Mouse (Mus musculus) embryonic facial prominence, embryonic 10.5 days (tissue): Measurements from ENCODE around the gene Tnks1bp1. TPM values are rescaled to one million over a fixed set of nuclear protein-coding genes. Genes with fewer than 3 reads are reported as not detected.

Experiments
- DNase-seq: peaks from one replicate; pipeline ENCODE4 v3.0.0-alpha.2; 2017; ENCODE audit warnings: low spot score
- H3K27ac ChIP-seq: fragments of 300-500 bp; sonication (generic); replicated peaks from 2 replicates; pipeline ENCODE4 v1.5.1; 2016; ENCODE audit warnings: mild to moderate bottlenecking
- H3K27me3 ChIP-seq: fragments of 300-500 bp; sonication (generic); replicated peaks from 2 replicates; pipeline ENCODE4 v1.6.1; 2016; ENCODE audit warnings: low read depth, mild to moderate bottlenecking; ENCODE audit not compliant: poor library complexity, severe bottlenecking
- H3K36me3 ChIP-seq: fragments of 300-500 bp; sonication (generic); replicated peaks from 2 replicates; pipeline ENCODE4 v1.6.1; 2016; ENCODE audit warnings: mild to moderate bottlenecking, moderate library complexity
- H3K4me1 ChIP-seq: fragments of 300-500 bp; sonication (generic); 2 replicates; pipeline ENCODE4 v1.6.1; 2016
- H3K4me3 ChIP-seq: fragments of 300-500 bp; sonication (generic); 2 replicates; pipeline ENCODE4 v1.5.1; 2016; ENCODE audit warnings: mild to moderate bottlenecking, moderate library complexity
- H3K9me3 ChIP-seq: fragments of 300-500 bp; sonication (generic); 2 replicates; pipeline ENCODE4 v1.6.1; 2016; ENCODE audit warnings: mild to moderate bottlenecking
- WGBS: fragments of 180-500 bp; shearing (Covaris S2); methylation state at CpG from one replicate; pipeline ENCODE4 v1.1.7; 2016; 5-methylcytosine and 5-hydroxymethylcytosine counted together
- polyA plus RNA-seq: library from polyadenylated mRNA; unstranded; fragments of >200 nt; fragmentation: Nextera tagmentation; extraction: Ambion mirVana; gene quantifications from 2 replicates; pipeline ENCODE4 v1.2.1, GENCODE M21; 2016

Gene Tnks1bp1
- polyA plus RNA-seq, 1 experiment from 2014 or later, result 33.1 TPM

GRCm38 (mm10) chr2:85048168-85048751 is 438 bp downstream of the Tnks1bp1 start:
- Histone ChIP-seq H3K9me3 (no peaks in the 10 kb centered on the region), H3K27ac (peak overlapping the region; percentile 93), H3K36me3 (peaks cover 60% of the 10 kb centered on the region), H3K27me3 (no peaks in the 10 kb centered on the region), H3K4me3 (peak overlapping the region; percentile 82), H3K4me1 (peaks cover 53% of the 10 kb centered on the region)
- WGBS, result under 1% methylated on average over 38 of the region's 44 CpGs
- peak; percentile 77 for DNase-seq

DNA sequence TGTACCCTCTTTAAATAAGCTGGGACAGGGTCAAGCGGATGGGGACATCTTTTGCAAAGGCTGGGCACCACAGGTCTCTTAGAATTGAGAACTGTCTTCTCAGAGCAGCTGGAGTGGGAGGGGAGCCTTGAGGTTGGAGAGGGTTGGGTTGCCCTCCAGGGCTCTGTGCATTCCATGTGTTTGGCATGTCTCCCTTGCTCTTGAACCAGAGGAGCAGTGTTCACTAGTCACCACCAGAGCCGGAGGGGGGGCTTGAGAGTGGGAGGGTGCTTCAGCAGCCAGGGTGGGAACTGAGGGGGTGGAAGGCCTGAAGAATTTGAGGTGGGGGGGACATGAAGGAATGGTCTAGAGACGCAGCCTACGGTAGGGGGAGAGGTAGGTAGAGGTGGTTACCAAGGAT is 1.5 kb downstream of the Tnks1bp1 start:
- H3K27me3 ChIP-seq, result no peaks in the 10 kb centered on the region
- peaks cover 55% of the 10 kb centered on the region for H3K4me1 ChIP-seq
- WGBS, result 63% methylated on average over 4 of the region's 4 CpGs
- peak overlapping the region; percentile 82 for H3K4me3 ChIP-seq
- H3K27ac ChIP-seq, result peak overlapping the region; percentile 75
- H3K36me3 ChIP-seq, result peaks cover 60% of the 10 kb centered on the region
- DNase-seq, result no peak
- H3K9me3 ChIP-seq, result no peaks in the 10 kb centered on the region

DNA sequence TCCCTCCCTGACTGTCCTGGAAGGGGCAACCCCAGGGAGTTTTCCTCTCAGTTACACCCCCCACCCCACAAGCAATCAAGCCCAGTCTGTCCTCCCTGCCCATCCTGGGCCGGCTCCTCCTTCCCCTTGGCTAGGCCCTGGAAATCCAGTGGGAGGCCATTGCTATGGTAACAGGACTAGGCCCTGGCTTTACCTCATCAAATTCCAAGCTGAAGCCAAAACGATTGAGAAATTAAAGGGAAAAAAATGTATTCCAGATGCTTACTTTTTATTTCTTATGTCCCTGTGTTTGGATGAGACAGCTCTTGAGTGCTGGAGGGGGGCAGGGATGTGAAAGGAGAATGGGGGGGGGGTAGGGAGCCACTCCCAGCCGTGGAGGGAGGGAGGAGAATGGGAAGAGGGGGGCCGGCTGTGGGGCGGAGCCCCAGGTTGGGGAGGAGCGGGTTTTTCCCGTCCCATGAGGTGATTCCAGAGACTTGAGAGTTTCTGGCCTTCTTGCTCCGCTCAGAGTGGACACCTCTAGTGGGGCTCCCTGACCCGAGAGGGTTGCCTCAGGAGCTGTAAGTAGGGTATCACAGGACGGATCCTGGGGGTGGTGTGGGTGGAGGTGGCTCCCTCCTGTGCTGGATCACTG is 2.3 kb downstream of the Tnks1bp1 start:
- Histone ChIP-seq H3K9me3 (no peaks in the 10 kb centered on the region), H3K4me1 (peaks cover 55% of the 10 kb centered on the region), H3K36me3 (peaks cover 60% of the 10 kb centered on the region), H3K27ac (peak overlapping the region; percentile 75), H3K27me3 (no peaks in the 10 kb centered on the region), H3K4me3 (peak overlapping the region; percentile 82)
- 3% methylated on average over 10 of the region's 10 CpGs for WGBS
- DNase-seq, result peak; percentile 76

- Histone ChIP-seq H3K27me3 (no peaks in the 10 kb centered on the region), H3K9me3 (no peaks in the 10 kb centered on the region), H3K4me1 (peaks cover 56% of the 10 kb centered on the region), H3K36me3 (peaks cover 60% of the 10 kb centered on the region), H3K4me3 (peak overlapping the region; percentile 82), H3K27ac (peak overlapping the region; percentile 75)
- WGBS, result 48% methylated on average over 9 of the region's 9 CpGs
- no peak for DNase-seq
These were observed 2.9 kb downstream of the Tnks1bp1 start for GRCm38 (mm10) chr2:85050746-85051145.

DNA sequence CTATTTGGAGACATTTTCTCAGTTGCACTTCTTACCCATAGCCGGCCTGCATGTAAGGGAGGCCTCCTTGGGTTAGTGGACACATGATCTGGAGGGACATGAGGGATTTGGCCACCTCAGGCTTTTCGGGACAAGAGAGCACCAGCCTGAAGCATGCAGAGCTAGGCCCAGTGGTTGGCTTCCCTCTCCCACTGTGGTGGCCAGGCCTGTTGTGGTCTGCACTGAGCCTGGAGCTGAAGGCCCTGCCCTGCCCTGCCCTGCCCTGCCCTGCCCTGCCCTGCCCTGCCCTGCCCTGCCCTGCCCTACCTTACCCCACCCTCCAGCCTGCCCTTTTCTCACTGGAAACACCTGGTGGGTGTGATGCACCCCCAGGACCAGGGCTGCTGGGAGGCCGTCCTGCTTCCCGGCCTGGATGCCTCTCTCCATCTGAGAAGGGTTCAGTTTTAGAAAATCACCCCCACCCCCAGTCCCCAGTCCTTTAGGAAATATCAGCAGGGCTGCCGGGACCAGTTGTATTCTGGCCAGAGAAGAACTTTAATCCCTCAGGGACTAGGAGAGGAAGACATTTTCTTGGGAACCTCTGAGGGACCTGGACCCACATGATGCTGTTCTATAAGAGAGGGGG is 5.5 kb downstream of the Tnks1bp1 start:
- Histone ChIP-seq H3K27me3 (no peaks in the 10 kb centered on the region), H3K4me1 (peaks cover 50% of the 10 kb centered on the region), H3K4me3 (no peak overlapping the region), H3K27ac (no peak overlapping the region), H3K36me3 (peaks cover 70% of the 10 kb centered on the region), H3K9me3 (no peaks in the 10 kb centered on the region)
- DNase-seq, result no peak
- 91% methylated on average over 5 of the region's 5 CpGs for WGBS

DNA sequence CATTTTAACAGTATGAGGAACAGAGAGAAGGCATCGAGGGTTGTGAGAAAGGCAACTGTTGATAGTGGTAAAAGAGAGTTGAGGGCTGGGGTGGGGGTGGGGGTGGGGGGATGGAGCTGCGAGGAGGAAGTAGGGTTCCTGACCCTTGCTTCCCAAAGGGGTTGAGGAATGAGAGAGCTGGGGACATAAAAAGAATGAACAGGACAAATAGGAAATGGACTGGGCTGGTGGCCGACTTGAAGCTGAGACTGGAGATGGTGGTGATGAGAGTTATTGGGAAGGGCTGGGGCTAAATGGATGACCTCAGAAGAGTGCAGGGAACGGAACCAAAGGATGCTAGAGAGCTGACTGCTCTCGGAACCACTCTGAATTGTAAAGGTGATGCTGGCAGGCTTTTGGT is 8.9 kb downstream of the Tnks1bp1 start:
- H3K36me3 ChIP-seq, result peaks cover 96% of the 10 kb centered on the region
- 59% methylated on average over 5 of the region's 5 CpGs for WGBS
- DNase-seq, result no peak
- H3K27ac ChIP-seq, result no peak overlapping the region
- H3K9me3 ChIP-seq, result no peaks in the 10 kb centered on the region
- no peak overlapping the region for H3K4me3 ChIP-seq
- no peaks in the 10 kb centered on the region for H3K27me3 ChIP-seq
- H3K4me1 ChIP-seq, result peaks cover 38% of the 10 kb centered on the region

DNA sequence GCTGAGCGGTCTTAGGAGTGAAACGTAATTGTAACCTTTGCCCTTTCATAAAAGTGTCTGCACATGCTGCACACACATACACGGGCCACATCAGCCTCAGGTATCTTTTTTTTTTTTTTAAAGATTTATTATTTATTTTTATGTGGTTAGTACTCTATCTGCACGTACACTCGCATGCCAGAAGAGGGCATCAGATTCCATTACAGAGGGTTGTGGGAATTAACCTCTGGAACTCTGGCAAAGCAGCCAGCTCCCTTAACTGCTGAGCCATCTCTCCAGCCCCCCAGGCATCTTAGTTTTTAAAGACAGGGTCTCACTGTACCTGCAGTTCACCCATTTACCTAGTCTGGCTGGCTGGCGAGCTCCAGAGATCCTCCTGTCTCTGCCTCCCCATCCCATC is 11.9 kb downstream of the Tnks1bp1 start:
- H3K27me3 ChIP-seq, result no peaks in the 10 kb centered on the region
- H3K4me1 ChIP-seq, result peaks cover 28% of the 10 kb centered on the region
- no peak overlapping the region for H3K27ac ChIP-seq
- DNase-seq, result no peak
- H3K36me3 ChIP-seq, result peaks cover 96% of the 10 kb centered on the region
- no peaks in the 10 kb centered on the region for H3K9me3 ChIP-seq
- H3K4me3 ChIP-seq, result no peak overlapping the region
- whole genome bisulfite sequencing, result 91% methylated on average over 6 of the region's 6 CpGs

- Histone ChIP-seq H3K4me1 (peaks cover 28% of the 10 kb centered on the region), H3K27me3 (no peaks in the 10 kb centered on the region), H3K27ac (peak overlapping the region; percentile 72), H3K4me3 (peak overlapping the region; percentile 49), H3K9me3 (no peaks in the 10 kb centered on the region), H3K36me3 (peaks cover 96% of the 10 kb centered on the region)
- DNase-seq, result peak; percentile 58
- 13% methylated on average over 11 of the region's 11 CpGs for WGBS
These were observed 12.8 kb downstream of the Tnks1bp1 start for GRCm38 (mm10) chr2:85060591-85061060.

- H3K27me3 ChIP-seq, result no peaks in the 10 kb centered on the region
- peak overlapping the region; percentile 49 for H3K4me3 ChIP-seq
- H3K36me3 ChIP-seq, result peaks cover 96% of the 10 kb centered on the region
- peak overlapping the region; percentile 72 for H3K27ac ChIP-seq
- no peaks in the 10 kb centered on the region for H3K9me3 ChIP-seq
- no peak for DNase-seq
- 38% methylated on average over 10 of the region's 10 CpGs for WGBS
- peaks cover 24% of the 10 kb centered on the region for H3K4me1 ChIP-seq
These were observed 13.3 kb downstream of the Tnks1bp1 start for GRCm38 (mm10) chr2:85061107-85061541.

DNA sequence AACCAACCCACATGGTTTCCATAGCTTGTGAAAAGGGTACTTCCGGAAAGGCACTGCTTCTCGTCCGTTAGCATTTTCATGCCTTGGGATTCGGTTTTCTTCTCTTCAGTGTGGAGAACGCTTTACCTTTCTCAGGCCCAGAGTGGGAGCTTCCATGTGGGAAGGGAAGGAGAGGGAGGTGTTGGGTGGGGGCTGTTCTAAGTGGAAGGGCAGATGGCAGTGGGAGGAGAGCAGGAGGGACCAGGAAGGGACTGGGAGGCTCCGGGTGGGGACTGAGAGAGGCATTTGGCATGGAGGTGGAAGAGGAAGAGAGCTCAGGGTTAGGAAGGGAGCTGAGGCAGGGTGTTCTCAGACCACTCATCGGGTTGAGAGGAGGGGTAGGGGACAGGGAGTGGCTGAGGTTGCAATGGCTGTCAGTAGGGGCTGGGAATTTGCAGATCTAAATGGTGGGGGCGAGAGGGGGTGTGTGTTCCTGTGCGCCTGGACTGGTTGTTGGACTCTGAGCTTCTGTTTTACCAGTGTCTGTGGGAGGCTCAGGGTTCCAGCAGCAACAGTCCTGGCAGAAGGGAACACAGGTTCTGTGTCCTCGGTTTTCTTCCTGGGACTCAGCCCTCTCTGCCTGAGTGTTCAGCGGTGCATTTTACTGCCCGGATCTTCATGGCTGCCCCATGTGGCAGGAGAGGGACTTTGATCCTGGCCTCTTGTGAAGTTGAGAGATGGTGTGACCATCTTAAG is 17.5 kb downstream of the Tnks1bp1 start:
- Histone ChIP-seq H3K27ac (no peak overlapping the region), H3K36me3 (peaks cover 67% of the 10 kb centered on the region), H3K9me3 (no peaks in the 10 kb centered on the region), H3K4me1 (peaks cover 11% of the 10 kb centered on the region), H3K4me3 (no peak overlapping the region), H3K27me3 (no peaks in the 10 kb centered on the region)
- 87% methylated on average over 12 of the region's 12 CpGs for WGBS
- no peak for DNase-seq

GRCm38 (mm10) chr2:85066937-85067336 is 19.1 kb downstream of the Tnks1bp1 start:
- H3K4me1 ChIP-seq, result no peaks in the 10 kb centered on the region
- H3K27me3 ChIP-seq, result no peaks in the 10 kb centered on the region
- 96% methylated on average over 5 of the region's 5 CpGs for WGBS
- no peaks in the 10 kb centered on the region for H3K9me3 ChIP-seq
- H3K4me3 ChIP-seq, result no peak overlapping the region
- no peak for DNase-seq
- no peak overlapping the region for H3K27ac ChIP-seq
- H3K36me3 ChIP-seq, result peaks cover 71% of the 10 kb centered on the region

DNA sequence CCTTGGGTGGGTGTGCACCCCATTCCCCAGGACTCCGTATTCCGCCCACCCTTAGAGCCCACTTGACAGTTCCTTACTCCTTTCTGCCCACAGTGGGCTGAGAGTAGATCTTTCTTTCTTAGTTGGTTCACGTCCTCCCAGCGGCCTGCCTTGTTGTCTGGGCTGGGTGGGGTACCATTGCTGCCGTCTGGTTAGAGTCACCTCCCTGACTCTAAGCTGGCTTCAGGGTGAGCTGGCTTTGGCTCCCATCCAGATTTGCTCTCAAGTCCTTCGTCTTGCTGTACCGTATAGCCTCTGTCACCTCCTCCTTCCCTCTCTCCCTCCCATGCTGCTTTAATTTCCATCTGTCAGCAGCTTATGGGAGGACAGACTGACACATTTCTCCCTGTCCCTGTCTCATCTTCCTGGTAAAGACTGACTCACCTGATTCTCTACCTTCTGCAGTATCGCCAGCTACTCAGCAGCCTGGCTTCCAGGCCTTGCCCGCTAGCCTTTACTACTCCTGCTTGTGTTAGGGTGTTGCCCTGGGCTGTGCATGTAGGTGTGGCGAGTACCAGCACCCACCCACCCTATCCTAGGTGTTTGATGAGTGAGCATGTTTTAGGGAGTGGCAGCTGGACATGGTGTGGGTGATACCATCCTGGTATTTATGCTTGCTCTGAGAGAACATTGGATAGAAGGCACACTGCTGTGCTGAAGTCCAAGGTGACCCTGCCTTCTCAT is 20.2 kb downstream of the Tnks1bp1 start:
- 89% methylated on average over 10 of the region's 10 CpGs for WGBS
- no peaks in the 10 kb centered on the region for H3K27me3 ChIP-seq
- no peak overlapping the region for H3K27ac ChIP-seq
- DNase-seq, result no peak
- H3K4me3 ChIP-seq, result no peak overlapping the region
- peaks cover 70% of the 10 kb centered on the region for H3K36me3 ChIP-seq
- no peaks in the 10 kb centered on the region for H3K9me3 ChIP-seq
- no peaks in the 10 kb centered on the region for H3K4me1 ChIP-seq
